25 mouse cellular contexts compared by ENCODE assay signal in genomic region chr7:66438787-66439669, GRCm38 (mm10). TPM values are rescaled to one million over a fixed set of nuclear protein-coding genes. Genes with fewer than 3 reads are reported as not detected.
A peak's percentile ranks its signal among the peaks of the same experiment; 100 is the strongest.
DNase-seq lines count a peak whose midpoint lies in the region; ATAC-seq and TF ChIP-seq lines count a peak whose summit lies in the region.
"Had no signal": no experiment of that assay in that cellular context is flagged by ENCODE, and none has a peak within 500 bp of the region (broad histone marks: within the 10 kb centered on the region; RNA-seq: fewer than 3 reads in every experiment).

No protein-coding gene starts in this region.

- H3K4me2 ChIP-seq in forebrain, embryonic 15.5 days (replicated peaks), result no peak overlapping the region
- no peak overlapping the region for H3K4me2 ChIP-seq in midbrain, postnatal 0 days (ENCODE audit: low read depth, low read length, poor library complexity, severe bottlenecking)
- H3K4me2 ChIP-seq: midbrain, embryonic 15.5 days had no signal

- H3K27me3 ChIP-seq in forebrain, embryonic 10.5 days (ENCODE audit: poor library complexity, severe bottlenecking), result peaks cover 18% of the 10 kb centered on the region; the same call in 1 of the 2 replicates
- H3K27me3 ChIP-seq in forebrain, embryonic 15.5 days, result no peaks in the 10 kb centered on the region
- no peaks in the 10 kb centered on the region for H3K27me3 ChIP-seq in midbrain, postnatal 0 days (ENCODE audit: insufficient read depth, low read length)
- H3K27me3 ChIP-seq: midbrain, embryonic 15.5 days had no signal

- 78% methylated on average over 12 of the region's 12 CpGs for WGBS in forebrain, embryonic 10.5 days
- WGBS in forebrain, embryonic 15.5 days, result 74% methylated on average over 12 of the region's 12 CpGs
- WGBS in midbrain, postnatal 0 days, result 66% methylated on average over 12 of the region's 12 CpGs

- H3K27ac ChIP-seq in forebrain, embryonic 10.5 days, result 0 out of 2 replicates have a peak overlapping the region, but pooled peaks have one; percentile 5
- H3K27ac ChIP-seq in forebrain, embryonic 15.5 days (replicated peaks), result no peak overlapping the region
- H3K27ac ChIP-seq in layer of hippocampus, adult 2 months, result no peak overlapping the region
- H3K27ac ChIP-seq in midbrain, postnatal 0 days (ENCODE audit: low read depth, low read length), result no peak overlapping the region
- H3K27ac ChIP-seq: heart, adult 2 months; left cerebral cortex, adult 2 months; midbrain, embryonic 15.5 days had no signal

- no peak overlapping the region for H3K4me3 ChIP-seq in forebrain, embryonic 10.5 days
- H3K4me3 ChIP-seq in forebrain, embryonic 15.5 days, result no peak overlapping the region
- no peak overlapping the region for H3K4me3 ChIP-seq in layer of hippocampus, adult 2 months
- no peak overlapping the region for H3K4me3 ChIP-seq in midbrain, postnatal 0 days (ENCODE audit: low read depth, low read length)
- H3K4me3 ChIP-seq: erythroblast, embryonic 14.5 days; heart, adult 2 months; left cerebral cortex, adult 2 months; midbrain, embryonic 15.5 days had no signal

- no peak for ATAC-seq in forebrain, embryonic 15.5 days (replicated peaks)
- ATAC-seq in midbrain, postnatal 0 days (ENCODE audit: low FRiP score), result no peak
- ATAC-seq: CD4-positive, CD25-positive, alpha-beta regulatory T cell, adult 4 months; forebrain, embryonic 14.5 days; midbrain, embryonic 15.5 days had no signal

- TF ChIP-seq CTCF in layer of hippocampus, adult 2 months (conservative IDR thresholded peaks at IDR 0.05), result no peak
- no peak for TF ChIP-seq CTCF in midbrain, postnatal 0 days (IDR thresholded peaks at IDR 0.05)

- H3K9me3 ChIP-seq in forebrain, embryonic 10.5 days, result no peaks in the 10 kb centered on the region
- H3K9me3 ChIP-seq in forebrain, embryonic 15.5 days, result no peaks in the 10 kb centered on the region
- no peaks in the 10 kb centered on the region for H3K9me3 ChIP-seq in midbrain, postnatal 0 days (ENCODE audit: low read length)
- H3K9me3 ChIP-seq: midbrain, embryonic 15.5 days had no signal

- H3K9ac ChIP-seq in forebrain, embryonic 15.5 days (replicated peaks), result no peak overlapping the region
- no peak overlapping the region for H3K9ac ChIP-seq in midbrain, postnatal 0 days (replicated peaks; ENCODE audit: low read length, poor library complexity, severe bottlenecking)
- H3K9ac ChIP-seq: midbrain, embryonic 15.5 days had no signal

- H3K4me1 ChIP-seq in forebrain, embryonic 10.5 days, result peaks cover 14% of the 10 kb centered on the region
- 0 out of 2 replicates have a peak, but pooled peaks cover 4% of the 10 kb centered on the region for H3K4me1 ChIP-seq in forebrain, embryonic 15.5 days
- no peaks in the 10 kb centered on the region for H3K4me1 ChIP-seq in midbrain, postnatal 0 days (ENCODE audit: insufficient read depth, low read length)
- H3K4me1 ChIP-seq: midbrain, embryonic 15.5 days had no signal

- no peak for DNase-seq in forebrain, embryonic 10.5 days (ENCODE audit: extremely low spot score, low spot score)
- peak; percentile 25 for DNase-seq in kidney, postnatal 10 days
- no peak for DNase-seq in kidney, postnatal 36 days
- DNase-seq in kidney, postnatal 14 days, result peak; percentile 23
- peak; percentile 63 for DNase-seq in retina, postnatal 1 day
- no peak for DNase-seq in layer of hippocampus, adult 2 months (ENCODE audit: low spot score in 2 of 2)
- DNase-seq in midbrain, postnatal 0 days (ENCODE audit: low spot score), result no peak
- DNase-seq: adrenal gland, postnatal 36 days; cerebellum, adult 18-20 months; cerebellum, postnatal 25 days; gastrocnemius, postnatal 25 days; heart, adult 2 months; left cerebral cortex, postnatal 4 days; liver; lung, postnatal 10 days; right cerebral cortex, adult 18-20 months; thymus, adult 18-20 months; thymus, postnatal 4 days had no signal

- no peaks in the 10 kb centered on the region for H3K36me3 ChIP-seq in forebrain, embryonic 10.5 days (replicated peaks)
- H3K36me3 ChIP-seq in forebrain, embryonic 15.5 days, result no peaks in the 10 kb centered on the region
- H3K36me3 ChIP-seq in midbrain, postnatal 0 days (ENCODE audit: insufficient read depth, low read length), result no peaks in the 10 kb centered on the region
- H3K36me3 ChIP-seq: midbrain, embryonic 15.5 days had no signal

RNA-seq across cellular contexts. Expression of gene Aldh1a3, which starts 11.7 kb away (rescaled TPM):
- 30.4 and 30.6 TPM in 2 replicates for polyA plus RNA-seq in forebrain, embryonic 10.5 days (2016; fragmentation: Nextera tagmentation; extraction: Ambion mirVana)
- 6.6 and 6.7 TPM in 2 replicates for polyA plus RNA-seq in forebrain, embryonic 15.5 days (2015; fragmentation: Nextera tagmentation; extraction: Ambion mirVana)
- total RNA-seq in layer of hippocampus, adult 2 months (2021), result 1 to 10 TPM in 1 of 2 experiments, under 1 TPM in 1; 0.83 to 1.5 TPM
- 0.85 and 1.5 TPM in 2 replicates for total RNA-seq in midbrain, postnatal 0 days (2014; rRNA removed)
- 0.59 and 1.1 TPM in 2 replicates for polyA plus RNA-seq in midbrain, postnatal 0 days (2015; fragmentation: Nextera tagmentation; extraction: Ambion mirVana)
- total RNA-seq: neutrophil, adult 5-6 weeks had no signal
- polyA plus RNA-seq: erythroblast, embryonic 14.5 days had no signal

RNA-seq across cellular contexts. Expression of gene Lrrk1, which starts 50.9 kb away (rescaled TPM):
- polyA plus RNA-seq in forebrain, embryonic 10.5 days (2016; fragmentation: Nextera tagmentation; extraction: Ambion mirVana), result 5.8 TPM in 2 replicates
- 2.2 and 2.6 TPM in 2 replicates for polyA plus RNA-seq in forebrain, embryonic 15.5 days (2015; fragmentation: Nextera tagmentation; extraction: Ambion mirVana)
- total RNA-seq in layer of hippocampus, adult 2 months (2021), result 1 to 10 TPM; 2.5 to 3.1 TPM
- total RNA-seq in midbrain, postnatal 0 days (2014; rRNA removed), result 3.0 and 3.8 TPM in 2 replicates
- 2.1 and 2.2 TPM in 2 replicates for polyA plus RNA-seq in midbrain, postnatal 0 days (2015; fragmentation: Nextera tagmentation; extraction: Ambion mirVana)

Comparison
In these comparisons a context has a peak if more than half of its experiments do, and no peak if none do; other contexts are left out.
1. DNase-seq: peak in kidney, postnatal 10 days (single experiment), kidney, postnatal 14 days (single experiment) and retina, postnatal 1 day (single experiment); none in forebrain, embryonic 10.5 days (single experiment), kidney, postnatal 36 days (0 of 2), layer of hippocampus, adult 2 months (0 of 2) and midbrain, postnatal 0 days (single experiment).